Mouse (Mus musculus) embryonic fibroblast, embryonic 13.5 days (primary cell): ENCODE results near the gene Foxp1.

Experiments used
- CTCF ChIP-seq: IDR thresholded peaks from 2 replicates; pipeline ENCODE4 v1.5.1; 2011; ENCODE audit warnings: mild to moderate bottlenecking, control low read depth, low read length, moderate library complexity, borderline replicate concordance; ENCODE audit not compliant: insufficient read depth
- POLR2A ChIP-seq: IDR thresholded peaks from 2 replicates; pipeline ENCODE4 v1.6.1; 2011; ENCODE audit warnings: low read depth, mild to moderate bottlenecking, control low read depth, low read length, moderate library complexity

GRCm38 (mm10) chr6:99354338-99354737, 168.2 kb downstream of the Foxp1 start:
- TF ChIP-seq CTCF (no peak), POLR2A (no peak)
